Mouse (Mus musculus): ENCODE measurements around the gene Snu13. TPM values are rescaled to one million over a fixed set of nuclear protein-coding genes. Genes with fewer than 3 reads are reported as not detected.

Gene Snu13
- polyA plus RNA-seq (2014; fragmentation: Illumina TruSeq; extraction: RNeasy Lipid Tissue Mini Kit (QIAGEN cat#74804); ENCODE audit: low read depth, low replicate concordance), result 190 TPM

GRCm38 (mm10) chr15:82047080-82047883 is at the start of gene Snu13:
TSS of gene Snu13 (minus strand) at chr15:82047598.

GRCm38 (mm10) chr15:82069898-82070297 is 22.5 kb upstream of the Snu13 start, which contains the start of gene Mei1:
TSS of gene Mei1 (plus strand) at chr15:82069996.

GRCm38 (mm10) chr15:82058719-82059201 is 11.4 kb upstream of the Snu13 start, which contains the start of gene 4930407I10Rik:
TSS of gene 4930407I10Rik (plus strand) at chr15:82059151.

GRCm38 (mm10) chr15:82033762-82034161 is 13.6 kb downstream of the Snu13 start, which contains the start of gene Desi1:
TSS of gene Desi1 (minus strand) at chr15:82033862.

Other genes starting within 250 kb of the Snu13 start
- 21.1 TPM for gene Tef, start 245.2 kb downstream of the Snu13 start, polyA plus RNA-seq (2014; fragmentation: Illumina TruSeq; extraction: RNeasy Lipid Tissue Mini Kit (QIAGEN cat#74804); ENCODE audit: low read depth, low replicate concordance)
- 1.9 TPM for gene Tob2, start 188.8 kb downstream of the Snu13 start, polyA plus RNA-seq (2014; fragmentation: Illumina TruSeq; extraction: RNeasy Lipid Tissue Mini Kit (QIAGEN cat#74804); ENCODE audit: low read depth, low replicate concordance)
- 15.5 TPM for gene Phf5a, start 175.7 kb downstream of the Snu13 start, polyA plus RNA-seq (2014; fragmentation: Illumina TruSeq; extraction: RNeasy Lipid Tissue Mini Kit (QIAGEN cat#74804); ENCODE audit: low read depth, low replicate concordance)
- gene Aco2, start 175.3 kb downstream of the Snu13 start, polyA plus RNA-seq (2014; fragmentation: Illumina TruSeq; extraction: RNeasy Lipid Tissue Mini Kit (QIAGEN cat#74804); ENCODE audit: low read depth, low replicate concordance), result 26.9 TPM
- 1.4 TPM for gene Polr3h, start 121.4 kb downstream of the Snu13 start, polyA plus RNA-seq (2014; fragmentation: Illumina TruSeq; extraction: RNeasy Lipid Tissue Mini Kit (QIAGEN cat#74804); ENCODE audit: low read depth, low replicate concordance)
- gene Csdc2, start 110.8 kb downstream of the Snu13 start, polyA plus RNA-seq (2014; fragmentation: Illumina TruSeq; extraction: RNeasy Lipid Tissue Mini Kit (QIAGEN cat#74804); ENCODE audit: low read depth, low replicate concordance), result 0.45 TPM
- 1.5 TPM for gene Pmm1, start 86.7 kb downstream of the Snu13 start, polyA plus RNA-seq (2014; fragmentation: Illumina TruSeq; extraction: RNeasy Lipid Tissue Mini Kit (QIAGEN cat#74804); ENCODE audit: low read depth, low replicate concordance)
- 196 TPM for gene 1700029P11Rik, start 67.1 kb downstream of the Snu13 start, polyA plus RNA-seq (2014; fragmentation: Illumina TruSeq; extraction: RNeasy Lipid Tissue Mini Kit (QIAGEN cat#74804); ENCODE audit: low read depth, low replicate concordance)
- gene Xrcc6, start 59.8 kb downstream of the Snu13 start, polyA plus RNA-seq (2014; fragmentation: Illumina TruSeq; extraction: RNeasy Lipid Tissue Mini Kit (QIAGEN cat#74804); ENCODE audit: low read depth, low replicate concordance), result 76.6 TPM
- gene Desi1, start 13.7 kb downstream of the Snu13 start, polyA plus RNA-seq (2014; fragmentation: Illumina TruSeq; extraction: RNeasy Lipid Tissue Mini Kit (QIAGEN cat#74804); ENCODE audit: low read depth, low replicate concordance), result 250 TPM
- 70.4 TPM for gene 4930407I10Rik, start 11.6 kb upstream of the Snu13 start, polyA plus RNA-seq (2014; fragmentation: Illumina TruSeq; extraction: RNeasy Lipid Tissue Mini Kit (QIAGEN cat#74804); ENCODE audit: low read depth, low replicate concordance)
- gene Mei1, start 22.4 kb upstream of the Snu13 start, polyA plus RNA-seq (2014; fragmentation: Illumina TruSeq; extraction: RNeasy Lipid Tissue Mini Kit (QIAGEN cat#74804); ENCODE audit: low read depth, low replicate concordance), result 0.69 TPM
- gene Ccdc134, start 80.3 kb upstream of the Snu13 start, polyA plus RNA-seq (2014; fragmentation: Illumina TruSeq; extraction: RNeasy Lipid Tissue Mini Kit (QIAGEN cat#74804); ENCODE audit: low read depth, low replicate concordance), result 6.2 TPM
- 6.5 TPM for gene Srebf2, start 99.6 kb upstream of the Snu13 start, polyA plus RNA-seq (2014; fragmentation: Illumina TruSeq; extraction: RNeasy Lipid Tissue Mini Kit (QIAGEN cat#74804); ENCODE audit: low read depth, low replicate concordance)
- not detected for gene Shisa8, start 165.2 kb upstream of the Snu13 start, polyA plus RNA-seq (2014; fragmentation: Illumina TruSeq; extraction: RNeasy Lipid Tissue Mini Kit (QIAGEN cat#74804); ENCODE audit: low read depth, low replicate concordance)
- gene Tnfrsf13c, start 176.8 kb upstream of the Snu13 start, polyA plus RNA-seq (2014; fragmentation: Illumina TruSeq; extraction: RNeasy Lipid Tissue Mini Kit (QIAGEN cat#74804); ENCODE audit: low read depth, low replicate concordance), result 2.2 TPM
- gene Cenpm, start 197.2 kb upstream of the Snu13 start, polyA plus RNA-seq (2014; fragmentation: Illumina TruSeq; extraction: RNeasy Lipid Tissue Mini Kit (QIAGEN cat#74804); ENCODE audit: low read depth, low replicate concordance), result 1.5 TPM
- 0.71 TPM for gene 1500009C09Rik, start 204.8 kb upstream of the Snu13 start, polyA plus RNA-seq (2014; fragmentation: Illumina TruSeq; extraction: RNeasy Lipid Tissue Mini Kit (QIAGEN cat#74804); ENCODE audit: low read depth, low replicate concordance)
- 13.0 TPM for gene Sept3, start 227.3 kb upstream of the Snu13 start, polyA plus RNA-seq (2014; fragmentation: Illumina TruSeq; extraction: RNeasy Lipid Tissue Mini Kit (QIAGEN cat#74804); ENCODE audit: low read depth, low replicate concordance)

All from testis, adult 10 weeks (tissue).